In the genomic region with DNA sequence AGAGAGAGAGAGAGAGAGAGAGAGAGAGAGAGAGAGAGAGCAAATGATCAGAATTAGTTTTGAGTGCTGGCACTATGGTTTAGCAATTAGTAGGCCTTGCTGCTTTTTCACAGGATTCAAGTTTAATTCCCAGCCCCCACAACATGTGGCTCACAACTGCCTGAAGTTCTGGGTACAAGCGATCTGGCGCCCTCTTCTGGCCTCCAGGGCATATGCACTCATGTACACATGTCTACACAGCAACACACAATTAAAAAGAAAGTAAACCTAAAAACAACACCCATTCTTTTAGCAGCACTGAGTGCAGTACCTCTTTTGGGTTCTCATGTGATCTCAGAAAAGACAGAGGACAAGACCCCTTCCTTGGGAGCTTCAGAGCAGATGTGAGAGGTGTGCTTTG, we compare ENCODE assay signal across 24 mouse cellular contexts.
DNase-seq lines count a peak whose midpoint lies in the region; ATAC-seq and TF ChIP-seq lines count a peak whose summit lies in the region.
"Had no signal": no experiment of that assay in that cellular context is flagged by ENCODE, and none has a peak within 500 bp of the region (broad histone marks: within the 10 kb centered on the region; RNA-seq: fewer than 3 reads in every experiment).

No protein-coding gene starts in this region.

- H3K27ac ChIP-seq in heart, embryonic 11.5 days (ENCODE audit: low read depth, low read length), result no peak overlapping the region
- H3K27ac ChIP-seq in liver, embryonic 14.5 days, result no peak overlapping the region
- H3K27ac ChIP-seq in liver, embryonic 11.5 days (ENCODE audit: low read depth, low read length), result no peak overlapping the region
- H3K27ac ChIP-seq: forebrain, embryonic 13.5 days; hindbrain, embryonic 12.5 days; limb, embryonic 13.5 days; macrophage; neural tube, embryonic 15.5 days had no signal

- no peak for ATAC-seq in heart, embryonic 11.5 days (replicated peaks; ENCODE audit: insufficient number of reproducible peaks, low FRiP score, low TSS enrichment)
- no peak for ATAC-seq in liver, embryonic 14.5 days (ENCODE audit: insufficient read depth)
- no peak for ATAC-seq in liver, embryonic 11.5 days (replicated peaks; ENCODE audit: low FRiP score)
- ATAC-seq: forebrain, embryonic 13.5 days; intestine, postnatal 0 days had no signal

- H3K4me2 ChIP-seq in heart, embryonic 11.5 days, result no peak overlapping the region
- no peak overlapping the region for H3K4me2 ChIP-seq in liver, embryonic 14.5 days (ENCODE audit: low read depth)
- H3K4me2 ChIP-seq in liver, embryonic 11.5 days, result no peak overlapping the region
- H3K4me2 ChIP-seq: forebrain, embryonic 13.5 days; hindbrain, embryonic 12.5 days; limb, embryonic 13.5 days; neural tube, embryonic 15.5 days had no signal

- intact Hi-C loops in gastrocnemius, postnatal 36 days (cut with DNase I), result no loop called here

- H3K4me1 ChIP-seq in heart, embryonic 11.5 days (ENCODE audit: control insufficient read depth, insufficient read depth, low read length), result no peaks in the 10 kb centered on the region
- no peaks in the 10 kb centered on the region for H3K4me1 ChIP-seq in liver, embryonic 14.5 days (replicated peaks; ENCODE audit: control insufficient read depth in 2 of 2, insufficient read depth in 2 of 2, low read length in 1 of 2)
- H3K4me1 ChIP-seq in liver, embryonic 11.5 days (replicated peaks; ENCODE audit: control insufficient read depth, insufficient read depth, low read length), result no peaks in the 10 kb centered on the region
- peaks cover 31% of the 10 kb centered on the region for H3K4me1 ChIP-seq in E14TG2a.4 (replicated peaks; ENCODE audit: low read depth, low read length)
- H3K4me1 ChIP-seq: forebrain, embryonic 13.5 days; hindbrain, embryonic 12.5 days; limb, embryonic 13.5 days had no signal

- TF ChIP-seq EP300 in liver, embryonic 14.5 days (IDR thresholded peaks at IDR 0.05; ENCODE audit: low read depth), result no peak

- peak; percentile 53 for DNase-seq in heart, adult 11 months
- DNase-seq in liver, embryonic 14.5 days (ENCODE audit: low read depth in 3 of 3, low spot score in 3 of 3), result no peak
- DNase-seq in liver, embryonic 11.5 days (ENCODE audit: low spot score), result no peak
- peak; percentile 66 for DNase-seq in ZHBTc4 (ENCODE audit: low read depth, low spot score)
- no peak for DNase-seq in gastrocnemius, postnatal 10 days
- DNase-seq in gastrocnemius, postnatal 36 days, result no peak
- DNase-seq: adrenal gland, postnatal 14 days; cerebellum, adult 11 months; cerebellum, adult 9-10 months; cerebellum, postnatal 36 days; heart, postnatal 14 days; lung, postnatal 10 days; midbrain, embryonic 14.5 days; right cerebral cortex, postnatal 25 days; spleen, adult 18-20 months; thymus, postnatal 14 days had no signal

- peak; percentile 34 for TF ChIP-seq CTCF in liver, embryonic 14.5 days (IDR thresholded peaks at IDR 0.05; ENCODE audit: low read depth)
- TF ChIP-seq CTCF in E14TG2a.4 (conservative IDR thresholded peaks at IDR 0.05; ENCODE audit: low read length), result peak; percentile 55

- 54% methylated on average over 2 of the region's 2 CpGs for WGBS in heart, embryonic 11.5 days (ENCODE audit: insufficient replicate concordance)
- 41% methylated on average over 2 of the region's 2 CpGs for WGBS in liver, embryonic 14.5 days (ENCODE audit: insufficient replicate concordance)
- WGBS in liver, embryonic 11.5 days, result 37% methylated on average over 2 of the region's 2 CpGs

- no peak overlapping the region for H3K9ac ChIP-seq in heart, embryonic 11.5 days (ENCODE audit: low read depth, low read length)
- no peak overlapping the region for H3K9ac ChIP-seq in liver, embryonic 14.5 days (replicated peaks)
- H3K9ac ChIP-seq in liver, embryonic 11.5 days (ENCODE audit: low read depth, low read length), result no peak overlapping the region
- H3K9ac ChIP-seq: forebrain, embryonic 13.5 days; hindbrain, embryonic 12.5 days; limb, embryonic 13.5 days; neural tube, embryonic 15.5 days had no signal

- no peaks in the 10 kb centered on the region for H3K36me3 ChIP-seq in heart, embryonic 11.5 days (ENCODE audit: control insufficient read depth, insufficient read depth, low read length)
- no peaks in the 10 kb centered on the region for H3K36me3 ChIP-seq in liver, embryonic 14.5 days (replicated peaks; ENCODE audit: control insufficient read depth, insufficient read depth, low read depth)
- H3K36me3 ChIP-seq in liver, embryonic 11.5 days (ENCODE audit: control insufficient read depth, insufficient read depth, low read length), result no peaks in the 10 kb centered on the region
- no peaks in the 10 kb centered on the region for H3K36me3 ChIP-seq in E14TG2a.4 (ENCODE audit: insufficient read depth, low read length)
- H3K36me3 ChIP-seq: hindbrain, embryonic 12.5 days; limb, embryonic 13.5 days; neural tube, embryonic 15.5 days had no signal

- H3K4me3 ChIP-seq in heart, embryonic 11.5 days (ENCODE audit: low read depth, low read length), result no peak overlapping the region
- H3K4me3 ChIP-seq in liver, embryonic 14.5 days (ENCODE audit: insufficient read depth in 1 of 2, low read depth in 2 of 2, low read length in 2 of 2), result no peak overlapping the region
- no peak overlapping the region for H3K4me3 ChIP-seq in liver, embryonic 11.5 days (ENCODE audit: low read depth, low read length)
- no peak overlapping the region for H3K4me3 ChIP-seq in E14TG2a.4 (replicated peaks; ENCODE audit: low read length)
- H3K4me3 ChIP-seq: forebrain, embryonic 13.5 days; hindbrain, embryonic 12.5 days; limb, embryonic 13.5 days; neural tube, embryonic 15.5 days had no signal

- no peaks in the 10 kb centered on the region for H3K27me3 ChIP-seq in heart, embryonic 11.5 days (ENCODE audit: control insufficient read depth, insufficient read depth, low read length)
- H3K27me3 ChIP-seq in liver, embryonic 14.5 days (ENCODE audit: control insufficient read depth, insufficient read depth, low read length), result no peaks in the 10 kb centered on the region
- no peaks in the 10 kb centered on the region for H3K27me3 ChIP-seq in liver, embryonic 11.5 days (replicated peaks; ENCODE audit: control insufficient read depth, insufficient read depth, low read length)
- H3K27me3 ChIP-seq in E14TG2a.4 (ENCODE audit: insufficient read depth, low read length), result 0 out of 2 replicates have a peak, but pooled peaks cover 3% of the 10 kb centered on the region
- H3K27me3 ChIP-seq: forebrain, embryonic 13.5 days; hindbrain, embryonic 12.5 days; limb, embryonic 13.5 days; neural tube, embryonic 15.5 days had no signal

- peaks cover 2% of the 10 kb centered on the region; the same call in 1 of the 2 replicates for H3K9me3 ChIP-seq in heart, embryonic 11.5 days (replicated peaks; ENCODE audit: control insufficient read depth, low read length)
- H3K9me3 ChIP-seq in liver, embryonic 14.5 days (ENCODE audit: control insufficient read depth, low read length), result no peaks in the 10 kb centered on the region
- H3K9me3 ChIP-seq in liver, embryonic 11.5 days (ENCODE audit: control insufficient read depth, low read length), result peaks cover 4% of the 10 kb centered on the region; the same call in 1 of the 2 replicates
- no peaks in the 10 kb centered on the region; the same call in 1 of the 2 replicates for H3K9me3 ChIP-seq in E14TG2a.4 (ENCODE audit: low read length)
- H3K9me3 ChIP-seq: forebrain, embryonic 13.5 days; hindbrain, embryonic 12.5 days; neural tube, embryonic 15.5 days had no signal

Comparison
In these comparisons a context has a peak if more than half of its experiments do, and no peak if none do; other contexts are left out.
1. DNase-seq: peak in heart, adult 11 months (single experiment) and ZHBTc4 (single experiment); none in liver, embryonic 14.5 days (0 of 3), liver, embryonic 11.5 days (single experiment), gastrocnemius, postnatal 10 days (single experiment) and gastrocnemius, postnatal 36 days (0 of 2).